Mouse (Mus musculus) midbrain, embryonic 10.5 days (tissue): Measurements from ENCODE around the gene Cggbp1. TPM values are rescaled to one million over a fixed set of nuclear protein-coding genes. Genes with fewer than 3 reads are reported as not detected.

ENCODE experiments used
- DNase-seq: peaks from one replicate; pipeline ENCODE4 v3.0.0-alpha.2; 2017; ENCODE audit warnings: low spot score
- H3K27ac ChIP-seq: fragments of 300-500 bp; sonication (generic); replicated peaks from 2 replicates; pipeline ENCODE4 v1.5.1; 2016; ENCODE audit warnings: mild to moderate bottlenecking
- H3K27me3 ChIP-seq: fragments of 300-500 bp; sonication (generic); 2 replicates; pipeline ENCODE4 v1.6.1; 2016; ENCODE audit warnings: low read depth, mild to moderate bottlenecking; ENCODE audit not compliant: poor library complexity, severe bottlenecking
- H3K36me3 ChIP-seq: fragments of 300-500 bp; sonication (generic); 2 replicates; pipeline ENCODE4 v1.6.1; 2016; ENCODE audit warnings: mild to moderate bottlenecking, moderate library complexity
- H3K4me1 ChIP-seq: fragments of 300-500 bp; sonication (generic); 2 replicates; pipeline ENCODE4 v1.6.1; 2016
- H3K4me3 ChIP-seq: fragments of 300-500 bp; sonication (generic); 2 replicates; pipeline ENCODE4 v1.5.1; 2016; ENCODE audit warnings: mild to moderate bottlenecking, moderate library complexity
- H3K9me3 ChIP-seq: fragments of 300-500 bp; sonication (generic); replicated peaks from 2 replicates; pipeline ENCODE4 v1.6.1; 2016; ENCODE audit warnings: mild to moderate bottlenecking
- WGBS: fragments of 180-500 bp; shearing (Covaris S2); methylation state at CpG from one replicate; pipeline ENCODE4 v1.1.7; 2016; 5-methylcytosine and 5-hydroxymethylcytosine counted together
- polyA plus RNA-seq: library from polyadenylated mRNA; unstranded; fragments of >200 nt; fragmentation: Nextera tagmentation; extraction: Ambion mirVana; gene quantifications from 2 replicates; pipeline ENCODE4 v1.2.1, GENCODE M21; 2016

Gene Cggbp1
- polyA plus RNA-seq, 1 experiment from 2014 or later: 85.0 TPM

DNA sequence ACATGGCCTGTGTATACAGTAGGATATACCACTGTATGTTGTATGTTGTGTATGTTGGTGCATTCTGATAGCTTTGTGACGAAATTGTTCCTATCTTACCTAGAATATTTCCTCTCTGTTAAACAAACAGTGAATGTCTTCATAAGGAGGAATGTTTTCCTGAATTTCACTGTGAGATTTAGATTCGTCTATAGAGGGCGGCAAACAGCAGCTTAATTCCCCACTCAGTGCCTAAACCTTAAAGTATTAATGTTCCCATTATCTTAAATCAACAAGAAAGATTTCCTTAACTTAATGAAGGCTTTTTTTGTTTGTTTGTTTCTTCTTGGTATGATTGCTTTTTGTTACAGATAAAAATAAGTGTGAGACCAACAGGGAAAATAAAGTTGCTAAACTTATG lies 55.3 kb downstream of the Cggbp1 start:
- DNase-seq: no peak
- Histone ChIP-seq H3K4me1 (no peaks in the 10 kb centered on the region), H3K27me3 (no peaks in the 10 kb centered on the region), H3K27ac (no peak overlapping the region), H3K9me3 (no peaks in the 10 kb centered on the region), H3K4me3 (no peak overlapping the region), H3K36me3 (no peaks in the 10 kb centered on the region)
- WGBS: 37% methylated on average over 3 of the region's 3 CpGs

- no peaks in the 10 kb centered on the region for H3K36me3 ChIP-seq
- H3K27ac ChIP-seq: no peak overlapping the region
- WGBS: 81% methylated on average over 10 of the region's 10 CpGs
- H3K4me3 ChIP-seq: no peak overlapping the region
- no peak for DNase-seq
- H3K9me3 ChIP-seq: no peaks in the 10 kb centered on the region
- no peaks in the 10 kb centered on the region for H3K4me1 ChIP-seq
- no peaks in the 10 kb centered on the region for H3K27me3 ChIP-seq
These were observed 57.0 kb downstream of the Cggbp1 start for GRCm38 (mm10) chr16:64908747-64909146.

Other genes with a start within 250 kb of the Cggbp1 start
- gene Csnka2ip, start 249.6 kb upstream of the Cggbp1 start, polyA plus RNA-seq: 0.10 TPM in 1 of 2 replicates, not detected in the other
- gene 4930453N24Rik, start 80.8 kb upstream of the Cggbp1 start, polyA plus RNA-seq: 27.2 and 29.3 TPM in 2 replicates
- gene Zfp654, start 344 bp upstream of the Cggbp1 start, polyA plus RNA-seq: 5.5 and 5.8 TPM in 2 replicates